Mouse (Mus musculus) cerebellum, postnatal 10 days (tissue): Measurements from ENCODE around the gene Nob1.

Experiments used
- DNase-seq, 2 experiments: peaks; one replicate each; pipeline ENCODE4 v3.0.0; 2021; ENCODE audit warnings: mixed read lengths in 2 of 2

Gene Nob1

DNA sequence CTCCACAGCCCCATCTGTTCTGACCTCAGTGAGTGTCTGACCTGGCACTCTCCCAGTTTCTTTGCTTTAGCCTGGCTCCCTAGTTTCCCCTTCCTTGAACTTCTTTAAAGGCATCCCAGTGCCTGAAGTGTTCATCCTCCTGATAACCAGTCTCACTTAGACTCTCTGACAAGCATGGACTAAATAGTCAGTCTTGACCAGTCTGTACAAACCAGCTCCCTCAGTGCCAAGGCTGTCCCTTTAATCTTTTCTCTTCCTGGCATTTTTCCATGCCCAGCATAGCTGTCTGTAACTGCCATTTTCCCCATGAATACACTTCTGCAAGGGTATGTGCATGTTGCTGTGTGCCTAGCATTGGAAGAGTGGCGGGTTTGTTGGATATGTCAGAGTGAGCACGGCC lies 39.8 kb downstream of the Nob1 start:
- peak in 1 of 2 experiments; percentile 35 for DNase-seq

DNA sequence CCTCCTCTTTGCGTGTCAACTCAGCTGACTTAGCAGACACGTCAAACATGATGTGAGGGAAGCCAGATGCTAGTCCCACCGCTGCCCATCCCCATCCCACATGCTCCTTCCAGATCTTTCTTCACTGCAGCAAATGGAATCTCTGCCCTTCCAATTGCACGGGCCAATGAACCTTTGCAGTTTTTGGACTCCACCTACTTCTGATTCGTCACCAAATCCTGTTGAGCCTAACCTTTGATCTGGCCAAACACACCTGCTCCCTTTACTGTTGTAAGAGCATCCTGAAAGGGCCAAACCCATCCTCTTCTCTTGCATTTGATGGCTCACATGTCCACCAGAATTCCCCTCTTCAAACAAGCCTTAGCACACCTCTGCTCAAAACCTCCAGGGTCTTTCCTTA lies 40.2 kb downstream of the Nob1 start:
- no peak for DNase-seq

DNA sequence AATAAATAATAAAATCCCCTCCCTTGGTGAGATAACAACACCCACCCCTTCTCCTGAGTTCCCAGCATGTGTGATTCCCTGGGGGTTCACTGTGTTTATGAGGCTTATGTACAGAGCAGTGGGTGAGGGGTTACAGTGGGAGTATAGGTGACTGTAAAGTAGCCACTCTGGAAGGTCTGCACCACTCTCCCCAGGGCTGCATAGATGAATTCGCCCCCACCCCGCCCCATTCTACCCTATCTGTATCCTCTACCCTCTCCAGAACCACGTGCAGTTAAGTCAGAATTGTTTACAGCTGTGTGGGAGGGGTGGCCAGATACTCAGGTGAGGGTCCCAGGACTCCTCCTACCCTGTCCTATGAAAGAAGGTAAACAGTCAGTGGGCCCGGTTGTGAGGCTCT lies 42.0 kb downstream of the Nob1 start:
- DNase-seq: no peak

DNA sequence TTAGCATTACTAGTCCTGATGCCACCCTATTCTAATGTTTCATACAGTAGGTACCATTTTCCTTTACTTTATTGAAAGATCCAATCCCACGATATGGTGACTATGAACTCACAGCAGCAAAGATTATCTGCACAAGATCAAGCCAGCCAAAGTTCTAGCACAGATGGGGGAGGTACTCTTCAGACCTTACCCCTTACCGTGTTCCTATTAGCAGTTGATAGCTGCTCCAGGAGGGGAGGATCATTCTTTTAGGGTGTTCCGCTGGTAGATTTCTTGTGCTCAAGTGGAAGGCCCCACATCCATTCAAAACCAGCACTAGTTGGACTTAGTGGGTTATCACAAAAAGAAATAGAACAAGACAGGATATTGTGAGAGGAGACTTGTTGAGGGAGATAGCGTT lies 43.2 kb downstream of the Nob1 start:
- no peak for DNase-seq

DNA sequence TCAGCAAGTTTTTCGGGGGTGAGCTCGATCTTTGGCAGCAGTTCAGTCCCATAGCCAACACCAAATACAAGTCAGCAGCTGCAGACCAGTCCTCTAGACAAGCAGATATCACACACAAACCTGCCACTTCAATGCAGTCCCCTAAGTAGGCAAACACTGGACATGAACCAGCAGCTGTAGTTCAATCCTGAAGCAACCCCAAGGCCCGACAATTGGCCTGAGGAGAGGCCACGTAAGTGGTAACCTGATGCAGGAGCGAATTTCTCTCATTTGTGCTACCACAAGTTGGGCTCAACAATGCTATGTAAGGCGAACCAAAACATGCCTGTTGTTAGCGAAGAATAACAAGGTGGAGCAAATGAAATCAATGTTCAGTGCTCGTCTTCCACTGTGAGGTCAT lies 44.1 kb downstream of the Nob1 start:
- DNase-seq: no peak

DNA sequence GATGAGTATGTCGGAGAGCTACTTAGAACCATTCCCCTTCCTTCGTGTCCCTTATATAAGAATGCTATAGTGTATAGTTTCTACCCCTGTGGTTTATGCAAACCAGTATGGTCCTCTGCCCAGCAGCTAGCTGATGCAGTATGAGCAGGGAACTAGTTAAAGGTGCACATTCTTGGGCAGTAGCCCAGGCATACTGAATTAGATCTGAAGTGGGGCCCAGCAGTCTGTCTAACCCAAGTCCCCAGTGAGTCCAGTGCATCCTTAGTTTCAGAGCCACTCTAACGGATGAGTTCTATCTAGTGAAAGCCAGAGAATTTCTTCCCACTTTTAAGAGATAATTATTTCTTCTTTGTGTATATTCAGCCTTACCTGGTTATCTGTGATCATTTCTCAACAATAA lies 47.5 kb downstream of the Nob1 start:
- DNase-seq: no peak

DNA sequence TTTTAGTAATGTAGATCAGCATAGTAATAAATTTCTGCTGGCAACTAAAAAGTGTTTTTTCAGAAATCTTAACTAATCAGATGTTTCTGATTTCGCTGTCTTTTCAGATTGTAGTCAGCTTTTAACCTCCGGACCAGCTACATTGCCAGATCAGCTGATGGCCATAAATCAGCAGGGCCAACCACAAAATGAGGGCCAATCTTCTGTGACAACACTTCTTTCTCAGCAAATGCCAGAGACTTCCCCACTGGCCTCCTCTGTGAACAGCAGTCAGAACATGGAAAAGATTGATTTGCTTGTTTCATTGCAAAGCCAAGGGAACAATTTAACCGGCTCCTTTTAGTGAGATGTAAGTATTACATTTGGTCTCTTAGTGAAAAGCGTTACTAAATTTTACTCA lies 54.5 kb downstream of the Nob1 start:
- DNase-seq: no peak
